Mouse (Mus musculus) heart, embryonic 11.5 days (tissue): ENCODE results near the gene Emc7. TPM values are rescaled to one million over a fixed set of nuclear protein-coding genes. Genes with fewer than 3 reads are reported as not detected.
"Not testable (repeated sequence)": the region's sequence is repeated elsewhere in the genome, so short reads cannot be mapped to it uniquely, and the experiment has no call there.

Experiments used
- ATAC-seq: fragments of 200-750 bp; cut with Nextera tagmentation; replicated peaks from 2 replicates; pipeline ENCODE4 v1.8.0; 2017; ENCODE audit warnings: moderate library complexity; ENCODE audit not compliant: insufficient number of reproducible peaks, low FRiP score, low TSS enrichment
- H3K27ac ChIP-seq: fragments of 300-500 bp; sonication (generic); 2 replicates; pipeline ENCODE4 v1.5.1; 2014; ENCODE audit warnings: mild to moderate bottlenecking, low read depth, low read length
- H3K27me3 ChIP-seq: fragments of 300-500 bp; sonication (generic); 2 replicates; pipeline ENCODE4 v1.6.1; 2014; ENCODE audit warnings: mild to moderate bottlenecking, low read length, mixed read lengths; ENCODE audit not compliant: control insufficient read depth, insufficient read depth
- H3K36me3 ChIP-seq: fragments of 300-500 bp; sonication (generic); 2 replicates; pipeline ENCODE4 v1.6.1; 2014; ENCODE audit warnings: mild to moderate bottlenecking, low read length, moderate library complexity, mixed read lengths; ENCODE audit not compliant: control insufficient read depth, insufficient read depth
- H3K4me1 ChIP-seq: fragments of 300-500 bp; sonication (generic); 2 replicates; pipeline ENCODE4 v1.6.1; 2014; ENCODE audit warnings: low read length; ENCODE audit not compliant: control insufficient read depth, insufficient read depth
- H3K4me2 ChIP-seq: fragments of 300-500 bp; sonication (generic); 2 replicates; pipeline ENCODE4 v1.6.1; 2014; ENCODE audit warnings: mild to moderate bottlenecking, moderate library complexity
- H3K4me3 ChIP-seq: fragments of 300-500 bp; sonication (generic); 2 replicates; pipeline ENCODE4 v1.5.1; 2014; ENCODE audit warnings: low read depth, low read length
- H3K9ac ChIP-seq: fragments of 300-500 bp; sonication (generic); 2 replicates; pipeline ENCODE4 v1.6.1; 2014; ENCODE audit warnings: mild to moderate bottlenecking, low read depth, low read length, moderate library complexity
- H3K9me3 ChIP-seq: fragments of 300-500 bp; sonication (generic); replicated peaks from 2 replicates; pipeline ENCODE4 v1.6.1; 2016; ENCODE audit warnings: low read length; ENCODE audit not compliant: control insufficient read depth
- WGBS: fragments of 180-500 bp; shearing (Covaris S2); extraction: QIAGEN DNeasy Blood & Tissue Kit; methylation state at CpG from one replicate; pipeline ENCODE4 v1.1.7; 2014; ENCODE audit not compliant: insufficient replicate concordance; 5-methylcytosine and 5-hydroxymethylcytosine counted together
- polyA plus RNA-seq: library from polyadenylated mRNA; unstranded; fragments of >200 nt; fragmentation: Nextera tagmentation; extraction: Ambion mirVana; gene quantifications from 2 replicates; pipeline ENCODE4 v1.2.1, GENCODE M21; 2014

Emc7 gene
- polyA plus RNA-seq, result 15.9 and 17.8 TPM in 2 replicates

- Histone ChIP-seq H3K4me3 (peak within 1 kb of the TSS; percentile 97), H3K27ac (peak within 1 kb of the TSS; percentile 85), H3K4me1 (no peaks in the 10 kb centered on the region), H3K9ac (peak within 1 kb of the TSS; percentile 96), H3K9me3 (no peaks in the 10 kb centered on the region), H3K27me3 (no peaks in the 10 kb centered on the region), H3K36me3 (0 out of 2 replicates have a peak, but pooled peaks cover 1% of the 10 kb centered on the region), H3K4me2 (peak within 1 kb of the TSS; percentile 89)
- WGBS, result under 1% methylated on average over 49 of the region's 49 CpGs
- peak; percentile 96 for ATAC-seq
Measured at GRCm38 (mm10) chr2:112454862-112455564, at the start of gene Emc7. TSS of gene Emc7 (plus strand) at chr2:112454997.

GRCm38 (mm10) chr2:112407030-112407429 is 47.8 kb upstream of the Emc7 start:
- Histone ChIP-seq H3K4me3 (no peak overlapping the region), H3K9me3 (no peaks in the 10 kb centered on the region), H3K27ac (no peak overlapping the region), H3K36me3 (0 out of 2 replicates have a peak, but pooled peaks cover 2% of the 10 kb centered on the region), H3K27me3 (no peaks in the 10 kb centered on the region), H3K4me1 (no peaks in the 10 kb centered on the region), H3K9ac (no peak overlapping the region), H3K4me2 (no peak overlapping the region)
- no peak for ATAC-seq
- WGBS, result 85% methylated on average over 3 of the region's 3 CpGs

GRCm38 (mm10) chr2:112425308-112425707 is 29.5 kb upstream of the Emc7 start:
- 55% methylated on average over 3 of the region's 3 CpGs for WGBS
- H3K27ac ChIP-seq, result no peak overlapping the region
- H3K4me3 ChIP-seq, result no peak overlapping the region
- H3K27me3 ChIP-seq, result no peaks in the 10 kb centered on the region
- H3K4me2 ChIP-seq, result no peak overlapping the region
- H3K36me3 ChIP-seq, result no peaks in the 10 kb centered on the region
- ATAC-seq, result no peak
- H3K9me3 ChIP-seq, result no peaks in the 10 kb centered on the region
- no peaks in the 10 kb centered on the region for H3K4me1 ChIP-seq
- no peak overlapping the region for H3K9ac ChIP-seq

GRCm38 (mm10) chr2:112428534-112428933 is 26.3 kb upstream of the Emc7 start:
- H3K27ac ChIP-seq, ATAC-seq, H3K9me3 ChIP-seq, H3K9ac ChIP-seq, H3K27me3 ChIP-seq, H3K36me3 ChIP-seq, H3K4me1 ChIP-seq, H3K4me2 ChIP-seq, H3K4me3 ChIP-seq: not testable (repeated sequence)
- WGBS, result 71% methylated on average over 3 of the region's 3 CpGs

GRCm38 (mm10) chr2:112429665-112430064 is 25.1 kb upstream of the Emc7 start:
- H3K36me3 ChIP-seq, result no peaks in the 10 kb centered on the region
- H3K27me3 ChIP-seq, result no peaks in the 10 kb centered on the region
- H3K9ac ChIP-seq, result no peak overlapping the region
- no peaks in the 10 kb centered on the region for H3K4me1 ChIP-seq
- 88% methylated on average over 4 of the region's 4 CpGs for WGBS
- H3K27ac ChIP-seq, result no peak overlapping the region
- no peaks in the 10 kb centered on the region for H3K9me3 ChIP-seq
- H3K4me2 ChIP-seq, result no peak overlapping the region
- H3K4me3 ChIP-seq, result no peak overlapping the region
- no peak for ATAC-seq

DNA sequence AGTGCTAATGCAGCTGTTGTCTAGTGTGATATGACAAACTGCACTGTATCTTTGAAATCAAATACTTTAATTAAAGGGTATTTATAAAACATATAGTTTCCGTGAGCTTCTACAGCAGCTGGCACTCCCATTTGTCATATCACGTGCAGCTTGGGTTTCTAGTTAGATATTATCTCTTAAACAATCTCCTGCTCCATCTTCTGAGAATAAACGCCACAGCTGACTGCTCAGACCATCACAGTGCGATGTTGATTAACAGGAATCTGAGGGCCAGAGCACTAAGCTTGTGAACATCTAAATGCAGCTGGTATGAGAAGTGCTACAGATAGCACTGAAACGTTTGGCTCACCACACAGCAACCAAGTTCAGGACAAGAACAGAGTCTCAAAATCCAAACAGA is 24.4 kb upstream of the Emc7 start:
- H3K9ac ChIP-seq, result no peak overlapping the region

GRCm38 (mm10) chr2:112432523-112432922 is 22.3 kb upstream of the Emc7 start:
- 85% methylated on average over 2 of the region's 2 CpGs for WGBS
- no peaks in the 10 kb centered on the region for H3K4me1 ChIP-seq
- no peaks in the 10 kb centered on the region for H3K36me3 ChIP-seq
- H3K4me2 ChIP-seq, result no peak overlapping the region
- no peak overlapping the region for H3K27ac ChIP-seq
- no peaks in the 10 kb centered on the region for H3K27me3 ChIP-seq
- no peak overlapping the region for H3K4me3 ChIP-seq
- ATAC-seq, result no peak
- H3K9ac ChIP-seq, result no peak overlapping the region
- H3K9me3 ChIP-seq, result no peaks in the 10 kb centered on the region

More for the DNA sequence above, 24.4 kb upstream of the Emc7 start:
- H3K27ac ChIP-seq, result no peak overlapping the region
- no peaks in the 10 kb centered on the region for H3K9me3 ChIP-seq
- H3K4me1 ChIP-seq, result no peaks in the 10 kb centered on the region
- no peak overlapping the region for H3K4me2 ChIP-seq
- H3K36me3 ChIP-seq, result no peaks in the 10 kb centered on the region
- no peak overlapping the region for H3K4me3 ChIP-seq
- H3K27me3 ChIP-seq, result no peaks in the 10 kb centered on the region
- WGBS, result 54% methylated on average over 5 of the region's 5 CpGs
- ATAC-seq, result no peak

DNA sequence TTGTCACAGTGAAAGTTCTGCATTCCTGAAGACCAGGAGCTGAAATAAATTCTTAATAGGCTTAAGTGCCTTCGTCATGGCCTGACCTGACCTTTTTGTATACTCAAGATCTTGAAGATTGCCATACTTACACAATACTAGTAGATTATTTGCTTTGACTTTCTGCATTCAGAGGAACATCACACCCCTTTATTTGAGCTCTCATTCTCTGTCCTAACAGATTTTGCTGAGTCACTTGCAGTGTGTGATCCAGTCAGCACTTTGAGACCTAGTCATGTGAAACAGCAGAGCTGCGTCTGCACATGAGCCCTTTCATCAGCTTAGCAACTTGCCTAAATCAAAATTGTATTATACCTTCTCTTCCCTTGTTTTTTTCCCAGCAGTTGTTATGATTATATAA is 21.4 kb upstream of the Emc7 start:
- Histone ChIP-seq H3K27ac (no peak overlapping the region), H3K36me3 (no peaks in the 10 kb centered on the region), H3K9me3 (no peaks in the 10 kb centered on the region), H3K4me3 (no peak overlapping the region), H3K4me1 (no peaks in the 10 kb centered on the region), H3K27me3 (no peaks in the 10 kb centered on the region), H3K9ac (no peak overlapping the region), H3K4me2 (no peak overlapping the region)
- WGBS, result 78% methylated on average over 2 of the region's 2 CpGs
- no peak for ATAC-seq

- Histone ChIP-seq H3K4me3 (no peak overlapping the region), H3K36me3 (no peaks in the 10 kb centered on the region), H3K9me3 (no peaks in the 10 kb centered on the region), H3K27ac (no peak overlapping the region), H3K27me3 (no peaks in the 10 kb centered on the region), H3K4me2 (no peak overlapping the region), H3K4me1 (no peaks in the 10 kb centered on the region), H3K9ac (no peak overlapping the region)
- 71% methylated on average over 4 of the region's 4 CpGs for WGBS
- no peak for ATAC-seq
Measured at GRCm38 (mm10) chr2:112436292-112436691, 18.5 kb upstream of the Emc7 start.
